Mouse (Mus musculus): ENCODE measurements at regions not wholly inside any gene's neighbourhood (a gene's known extent, or its start where the extent isn't known, plus 50 kb on each side); places are given as distances from the start of the nearest gene placed in this dataset.

GRCm38 (mm10) chr14:21932771-21933170, 56.6 kb downstream of the Zfp503 start:
- no peak for DNase-seq

DNA sequence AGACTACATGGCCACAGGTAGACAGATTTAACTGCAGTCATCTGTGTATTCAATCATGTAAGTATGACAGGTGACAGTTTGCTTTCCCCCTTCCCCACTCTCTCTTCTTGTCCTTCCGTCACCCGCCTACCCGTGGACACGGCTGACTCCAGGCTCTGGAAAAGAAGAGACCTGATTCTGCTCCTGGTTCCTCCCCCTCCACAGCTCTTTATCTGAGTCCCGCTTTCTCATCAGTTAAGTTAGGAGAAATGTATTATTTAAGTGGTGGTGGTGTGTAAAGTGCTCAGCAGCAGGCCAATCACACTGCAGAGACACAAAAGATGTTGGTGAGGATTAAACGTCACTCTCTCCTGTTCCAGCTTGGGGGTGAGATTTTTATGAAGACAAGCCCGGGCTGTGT, 57.5 kb downstream of the Zfp503 start:
- DNase-seq: no peak

- DNase-seq: no peak
Observed at GRCm38 (mm10) chr14:21929048-21929447, 60.4 kb downstream of the Zfp503 start.

DNA sequence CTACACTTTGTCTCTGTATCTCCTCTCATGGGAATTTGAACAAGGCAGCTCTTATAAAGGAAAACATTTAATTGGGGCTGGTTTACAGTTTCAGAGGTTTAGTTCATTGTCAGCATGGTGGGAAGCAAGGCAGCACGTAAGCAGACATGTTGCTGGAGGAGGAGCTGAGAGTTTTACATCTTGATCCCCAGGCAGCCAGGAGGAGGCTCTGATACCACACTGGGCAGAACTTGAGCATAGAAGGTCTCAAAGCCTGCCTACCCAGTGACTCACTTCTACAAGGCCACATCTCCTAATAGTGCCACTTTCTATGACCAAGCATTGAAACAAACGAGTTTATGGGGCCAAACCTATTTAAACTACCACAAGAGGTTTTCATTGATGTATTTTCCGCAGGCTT, 67.9 kb upstream of the Comtd1 start:
- no peak for DNase-seq

DNA sequence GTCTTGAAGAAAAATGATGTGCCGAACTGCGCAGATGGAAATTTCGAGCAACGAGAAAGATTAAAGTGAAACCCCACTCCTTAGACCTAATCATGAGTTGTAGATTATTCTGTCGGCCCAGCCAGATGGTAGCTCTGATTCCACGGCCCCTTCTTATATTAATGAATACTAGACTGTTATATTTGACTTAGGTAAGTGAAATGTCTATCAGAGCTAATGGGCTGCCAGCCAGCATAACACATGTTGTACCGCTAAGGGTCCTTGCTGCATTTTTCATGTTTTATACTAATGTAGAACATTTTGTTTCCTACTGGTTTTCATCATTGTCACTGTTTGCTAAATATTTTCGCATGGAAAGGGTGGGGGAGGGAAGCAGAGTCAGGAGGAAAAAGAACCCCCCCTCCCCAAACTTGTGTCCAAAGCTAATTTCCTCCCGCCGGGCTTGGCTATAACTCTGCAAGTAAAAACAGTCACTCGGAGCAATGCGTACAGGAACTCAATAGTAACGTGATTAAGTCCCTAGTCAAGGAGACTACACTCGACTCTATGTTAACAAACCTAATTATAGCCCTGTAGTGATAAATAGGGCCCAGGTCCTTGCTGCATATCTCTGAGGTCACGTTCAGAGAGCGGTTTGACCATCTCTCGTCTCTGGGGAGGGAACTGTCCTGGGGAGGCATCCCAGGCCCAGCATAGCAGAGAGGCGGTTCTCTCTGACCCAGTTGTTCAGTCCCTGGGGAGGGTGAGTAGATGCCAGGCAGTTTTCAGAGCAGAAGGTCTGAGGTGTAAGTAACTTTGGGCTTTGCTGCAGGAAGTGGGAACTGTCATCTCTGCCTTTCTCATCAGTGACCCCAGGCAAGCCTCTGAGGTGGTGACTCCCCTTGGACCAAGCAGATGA, 56.0 kb upstream of the Comtd1 start:
- DNase-seq: peak; percentile 53 to 78

DNA sequence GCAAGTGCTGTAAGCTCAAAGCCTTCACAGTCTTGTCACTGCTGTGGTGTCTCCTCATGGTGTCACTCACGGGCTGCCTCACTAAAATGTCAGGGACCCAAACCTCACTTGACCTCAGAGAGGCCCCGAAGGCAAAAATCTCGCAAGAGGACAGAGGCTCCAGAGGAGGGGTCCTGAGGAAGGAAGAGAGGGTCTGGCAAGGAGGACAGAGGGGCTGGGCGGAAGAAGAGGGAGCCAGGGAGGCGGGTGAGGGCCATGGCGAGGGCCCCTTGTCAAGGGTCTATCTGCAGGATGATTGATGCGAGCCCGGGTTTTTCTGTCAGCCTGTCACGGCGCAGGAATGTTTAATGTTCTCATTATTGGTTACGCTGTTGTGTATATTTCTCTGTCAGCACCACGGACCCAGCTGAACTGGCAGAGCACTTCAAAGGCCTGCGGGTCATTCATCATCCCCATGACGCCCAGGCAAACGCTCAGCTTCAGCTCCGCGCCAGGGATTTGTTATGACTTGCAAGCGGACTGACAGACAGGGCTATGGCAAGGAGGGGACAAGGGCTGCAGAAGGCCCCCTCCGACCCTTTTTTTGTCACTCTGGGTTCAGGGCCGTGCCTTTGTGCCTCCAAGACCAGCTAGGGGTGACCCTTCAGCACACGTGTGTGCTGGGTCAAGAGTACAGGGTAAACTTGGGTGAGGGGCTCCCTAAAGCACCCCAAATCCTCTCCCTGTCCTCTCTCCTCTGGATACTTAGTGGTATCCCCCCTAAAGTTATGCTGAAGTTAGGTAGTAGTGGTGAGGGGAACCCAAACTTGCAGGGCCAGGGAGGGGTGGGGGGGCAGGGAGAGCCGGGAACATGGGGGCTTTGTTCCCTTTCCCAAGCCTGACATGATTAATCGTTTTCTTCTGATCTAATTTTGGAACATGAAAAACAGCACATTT, 55.1 kb upstream of the Comtd1 start:
- peak; percentile 88 to 96 for DNase-seq

GRCm38 (mm10) chr14:21902856-21903255, 54.1 kb upstream of the Comtd1 start:
- DNase-seq: no peak

DNA sequence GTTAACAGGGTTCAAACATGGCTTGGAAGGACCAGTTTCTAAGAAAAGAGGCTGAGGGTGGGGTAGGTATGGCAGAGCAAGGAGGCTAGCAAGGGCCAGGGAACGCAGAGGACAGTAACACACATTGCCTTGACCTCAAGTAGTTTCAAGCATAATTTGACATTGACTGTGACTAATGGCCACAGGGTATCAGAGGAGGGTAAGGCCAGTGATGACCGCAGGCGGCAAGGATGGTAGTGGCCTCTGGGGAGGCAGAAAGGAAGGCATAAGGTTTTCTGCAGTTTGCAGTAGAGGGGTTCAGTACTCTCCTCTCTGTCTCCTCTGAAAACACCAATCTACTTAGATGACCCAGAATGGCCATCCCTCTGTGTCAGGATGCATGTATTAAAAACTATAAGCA, 53.7 kb upstream of the Comtd1 start:
- DNase-seq: no peak

GRCm38 (mm10) chr14:21900951-21901350, 52.2 kb upstream of the Comtd1 start:
- DNase-seq: no peak

DNA sequence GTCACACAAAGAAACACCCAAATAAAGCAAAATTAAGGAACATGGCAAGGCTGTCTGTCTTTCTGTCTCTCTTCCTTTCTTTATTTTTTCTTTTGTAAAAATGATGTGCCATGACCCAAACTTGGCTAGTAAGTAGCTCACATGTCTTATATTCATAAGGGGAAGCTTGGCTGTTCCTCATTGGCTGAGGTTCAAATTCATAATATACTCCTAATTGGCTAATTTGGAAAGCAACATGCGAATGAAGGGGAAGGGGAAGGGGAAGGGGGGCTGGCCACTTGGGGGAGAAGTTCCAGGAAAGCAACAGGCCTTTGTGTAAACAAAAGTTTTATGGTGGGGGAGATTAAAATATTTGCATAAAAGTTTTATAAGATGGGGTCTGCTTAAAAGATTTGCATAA, 51.7 kb upstream of the Comtd1 start:
- DNase-seq: no peak
